Mouse (Mus musculus): ENCODE measurements around the gene Adgb. TPM values are rescaled to one million over a fixed set of nuclear protein-coding genes. Genes with fewer than 3 reads are reported as not detected.

Adgb gene
- total RNA-seq, 2 experiments from 2014 or later: 0.80 to 1.1 TPM

Other genes starting within 250 kb of the Adgb start
- 1 to 10 TPM; 4.9 to 9.7 TPM for gene Rab32, start 85.9 kb upstream of the Adgb start, total RNA-seq (2021)
- not detected for gene Gm10944, start 209.0 kb upstream of the Adgb start, total RNA-seq (2021)

Measured in adrenal gland, adult 18-20 months (tissue).